Mouse (Mus musculus) hematopoietic stem cell, adult 5-6 weeks (primary cell): ENCODE data around the gene Rhd. TPM values are rescaled to one million over a fixed set of nuclear protein-coding genes. Genes with fewer than 3 reads are reported as not detected.
"Not testable (repeated sequence)": the region's sequence is repeated elsewhere in the genome, so short reads cannot be mapped to it uniquely, and the experiment has no call there.

Experiments used
- ATAC-seq, 2 experiments: fragments of 125-278 bp in 1 of 2; replicated peaks in 1 of 2; 2 replicates each; pipeline ENCODE4 v1.8.0; 2016 to 2017; ENCODE audit warnings: inconsistent platforms in 2 of 2, mild to moderate bottlenecking in 2 of 2, moderate number of reproducible peaks in 2 of 2, low read depth in 1 of 2, moderate TSS enrichment in 1 of 2; ENCODE audit not compliant: low FRiP score in 2 of 2, poor library complexity in 2 of 2, severe bottlenecking in 2 of 2, insufficient read depth in 1 of 2, low TSS enrichment in 1 of 2
- total RNA-seq: library from RNA; stranded (forward); fragments of 172-1452, 232-1000 nt; gene quantifications from 2 replicates; pipeline ENCODE4 v1.2.3, GENCODE M21; 2017

Rhd gene
- 5.5 and 34.6 TPM in 2 replicates for total RNA-seq

- no peak for ATAC-seq
Measured at GRCm38 (mm10) chr4:134863937-134864729, at the start of gene Rhd. Gene Rhd (plus strand): TSS chr4:134864536.

GRCm38 (mm10) chr4:134817706-134818105 lies 46.6 kb upstream of the Rhd start:
- no peak for ATAC-seq

DNA sequence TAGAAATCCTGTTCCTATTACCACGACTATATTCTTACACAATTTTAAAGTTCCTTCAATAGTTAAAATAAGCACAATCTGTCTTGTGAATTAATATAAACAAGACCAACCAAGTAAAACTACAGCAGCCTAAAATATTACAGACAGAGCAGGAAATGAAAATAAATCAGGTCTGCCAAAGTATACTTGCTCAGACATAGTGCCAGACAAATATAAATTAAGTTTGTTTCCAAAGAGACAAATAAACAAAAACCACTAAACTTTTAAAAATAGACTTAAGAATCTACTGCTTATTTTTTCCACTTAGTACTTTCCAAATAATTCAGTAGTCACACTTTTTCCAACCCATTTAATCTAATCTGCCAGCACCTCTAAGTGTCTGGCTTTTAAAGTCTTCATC lies 43.3 kb upstream of the Rhd start:
- ATAC-seq, result no peak

DNA sequence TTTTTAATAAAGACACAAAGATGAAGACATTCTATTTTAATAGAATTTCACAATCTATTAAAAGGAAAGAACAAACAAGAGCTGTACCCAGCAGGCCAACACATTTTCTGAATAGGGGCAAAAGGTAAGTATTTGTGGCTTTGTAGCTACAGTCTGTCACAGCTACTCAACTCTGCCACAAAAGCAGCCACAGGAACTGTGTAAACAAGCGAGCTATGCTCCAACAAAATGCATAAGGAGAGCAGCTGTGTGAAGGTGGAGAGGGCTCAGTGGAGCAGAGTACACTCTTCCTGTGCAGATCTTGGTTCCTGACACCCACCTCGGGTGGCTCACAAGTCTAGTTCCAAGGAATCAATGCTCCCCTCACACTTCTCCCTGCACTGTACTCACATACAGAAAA lies 40.8 kb upstream of the Rhd start:
- no peak for ATAC-seq

DNA sequence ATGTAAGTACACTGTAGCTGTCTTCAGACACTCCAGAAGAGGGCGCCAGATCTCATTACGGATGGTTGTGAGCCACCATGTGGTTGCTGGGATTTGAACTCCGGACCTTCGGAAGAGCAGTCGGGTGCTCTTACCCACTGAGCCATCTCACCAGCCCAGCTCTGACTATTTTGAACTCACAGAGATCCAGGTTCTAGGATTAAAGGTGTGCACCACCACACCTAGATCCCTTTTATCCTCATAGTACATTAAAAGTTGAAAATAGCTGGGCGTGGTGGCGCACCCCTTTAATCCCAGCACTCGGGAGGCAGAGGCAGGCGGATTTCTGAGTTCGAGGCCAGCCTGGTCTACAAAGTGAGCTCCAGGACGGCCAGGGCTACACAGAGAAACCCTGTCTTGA lies 38.5 kb upstream of the Rhd start:
- ATAC-seq, result not testable (repeated sequence)

GRCm38 (mm10) chr4:134826348-134826747 lies 38.0 kb upstream of the Rhd start:
- ATAC-seq, result no peak

GRCm38 (mm10) chr4:134827806-134828205 lies 36.5 kb upstream of the Rhd start:
- no peak for ATAC-seq

DNA sequence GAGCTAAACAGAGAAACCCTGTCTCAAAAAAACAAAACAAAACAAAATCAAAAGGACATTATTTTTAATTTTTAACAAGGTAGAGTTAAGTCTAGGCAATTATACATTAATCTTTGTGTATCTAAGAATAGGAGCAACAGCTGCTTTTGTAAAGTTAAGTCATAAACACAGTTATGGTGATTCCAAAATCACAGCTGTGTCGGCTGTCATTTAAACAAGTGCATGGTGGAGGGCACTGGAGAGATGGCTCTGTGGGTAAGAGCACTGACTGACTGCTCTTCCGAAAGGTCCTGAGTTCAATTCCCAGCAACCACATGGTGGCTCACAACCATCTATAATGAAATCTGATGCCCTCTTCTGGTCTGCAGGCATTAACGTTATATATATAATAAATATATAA lies 32.4 kb upstream of the Rhd start:
- ATAC-seq, result no peak

DNA sequence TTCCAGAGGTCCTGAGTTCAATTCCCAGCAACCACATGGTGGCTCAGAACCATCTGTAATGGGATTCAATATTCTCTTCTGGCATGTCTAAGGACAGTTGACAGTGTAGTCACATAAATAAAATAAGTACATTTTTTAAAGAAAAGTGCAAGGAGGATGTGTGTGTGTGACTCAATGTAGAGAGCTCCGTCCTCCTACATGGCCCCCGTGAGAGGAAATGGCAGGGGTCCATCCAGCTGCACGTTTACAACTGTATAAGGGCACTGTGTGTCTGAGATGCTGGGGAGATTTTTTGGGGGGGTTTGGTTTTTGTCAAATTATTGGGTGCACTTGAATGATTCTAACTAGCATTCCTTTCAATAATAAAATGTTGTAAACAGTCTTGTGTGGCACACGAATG lies 28.9 kb upstream of the Rhd start:
- no peak for ATAC-seq

- peak in 1 of 2 experiments; percentile 32; a peak in 1 of 4 replicates for ATAC-seq
Measured at GRCm38 (mm10) chr4:134838221-134838620, 26.1 kb upstream of the Rhd start.

GRCm38 (mm10) chr4:134838706-134839105 lies 25.6 kb upstream of the Rhd start:
- not testable (repeated sequence) for ATAC-seq

DNA sequence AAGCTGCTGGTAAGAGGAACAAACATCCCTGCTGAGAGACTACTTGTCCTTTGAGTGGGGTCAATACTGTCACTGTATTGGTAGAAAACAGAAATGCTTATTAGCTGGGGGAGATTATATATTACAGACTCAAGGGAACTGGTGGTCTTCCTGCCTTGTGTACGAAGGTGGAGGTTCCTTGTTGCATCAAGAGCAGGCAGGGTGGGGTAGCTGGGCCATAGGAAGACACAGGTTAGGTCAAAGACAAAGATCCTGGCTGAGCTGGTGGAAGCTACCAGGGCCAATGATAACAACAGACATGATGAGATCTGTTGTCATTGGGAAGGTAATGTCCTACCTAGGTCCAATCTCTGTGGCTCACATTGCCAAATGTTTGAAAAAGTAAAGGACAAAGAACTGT lies 24.1 kb upstream of the Rhd start:
- no peak for ATAC-seq

DNA sequence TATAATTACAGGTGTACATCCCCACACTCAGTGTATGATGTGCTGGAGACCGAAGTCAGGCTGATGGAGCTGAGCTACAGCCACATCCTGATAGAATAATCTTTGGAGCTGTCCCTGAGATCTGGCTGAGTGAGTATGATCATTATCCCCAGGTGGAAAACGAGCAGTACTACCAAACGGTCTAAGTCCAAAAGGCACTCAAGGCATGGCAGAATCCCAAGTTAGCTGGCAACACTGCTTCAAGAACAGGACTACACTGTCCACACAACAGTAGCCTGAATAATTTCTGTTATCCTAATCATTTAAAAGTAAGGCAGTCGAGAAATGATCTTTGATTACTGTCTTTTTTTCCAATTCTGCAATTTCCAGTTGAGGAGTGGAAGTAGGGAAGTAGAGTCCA lies 20.8 kb upstream of the Rhd start:
- no peak for ATAC-seq

- no peak for ATAC-seq
Measured at GRCm38 (mm10) chr4:134847587-134847986, 16.7 kb upstream of the Rhd start.

DNA sequence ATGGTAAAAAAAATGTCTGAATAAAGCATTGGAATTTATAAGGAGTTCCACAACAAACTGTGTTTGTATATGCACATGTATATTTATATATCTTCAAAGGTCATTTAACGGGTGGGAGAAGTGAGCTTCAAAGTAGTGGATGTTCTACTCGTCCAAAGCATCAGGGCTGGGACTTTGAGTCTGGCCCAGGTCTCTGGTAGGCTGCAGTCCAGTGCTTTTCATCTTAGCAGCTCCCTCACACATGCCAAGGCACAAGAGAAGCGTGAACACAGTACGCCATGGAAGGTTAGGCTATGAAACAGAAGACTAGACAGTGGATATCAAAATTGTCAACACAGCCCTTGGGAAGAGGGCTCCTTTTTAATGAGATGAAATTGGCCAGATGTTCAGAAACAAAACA lies 13.8 kb upstream of the Rhd start:
- no peak for ATAC-seq

DNA sequence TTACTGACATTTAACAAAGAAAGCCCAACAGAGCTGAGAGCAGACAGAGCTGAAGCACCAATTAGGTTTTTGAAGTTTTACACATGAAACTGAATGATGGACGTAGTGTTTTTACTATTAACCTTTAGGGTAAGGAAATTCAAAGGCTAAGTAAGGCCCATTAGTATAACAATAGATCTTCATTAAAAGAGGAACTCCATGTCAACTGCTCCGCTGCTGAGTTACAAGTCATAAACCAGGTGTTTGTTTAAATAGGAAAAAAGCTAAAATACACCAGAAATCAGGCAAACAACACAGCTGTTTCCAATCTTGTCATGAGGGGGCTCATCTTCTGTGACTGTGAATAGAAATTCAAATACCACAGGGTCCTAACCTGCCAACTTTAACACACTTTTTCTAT lies 13.1 kb upstream of the Rhd start:
- ATAC-seq, result no peak

- no peak for ATAC-seq
Measured at GRCm38 (mm10) chr4:134851876-134852275, 12.5 kb upstream of the Rhd start.

DNA sequence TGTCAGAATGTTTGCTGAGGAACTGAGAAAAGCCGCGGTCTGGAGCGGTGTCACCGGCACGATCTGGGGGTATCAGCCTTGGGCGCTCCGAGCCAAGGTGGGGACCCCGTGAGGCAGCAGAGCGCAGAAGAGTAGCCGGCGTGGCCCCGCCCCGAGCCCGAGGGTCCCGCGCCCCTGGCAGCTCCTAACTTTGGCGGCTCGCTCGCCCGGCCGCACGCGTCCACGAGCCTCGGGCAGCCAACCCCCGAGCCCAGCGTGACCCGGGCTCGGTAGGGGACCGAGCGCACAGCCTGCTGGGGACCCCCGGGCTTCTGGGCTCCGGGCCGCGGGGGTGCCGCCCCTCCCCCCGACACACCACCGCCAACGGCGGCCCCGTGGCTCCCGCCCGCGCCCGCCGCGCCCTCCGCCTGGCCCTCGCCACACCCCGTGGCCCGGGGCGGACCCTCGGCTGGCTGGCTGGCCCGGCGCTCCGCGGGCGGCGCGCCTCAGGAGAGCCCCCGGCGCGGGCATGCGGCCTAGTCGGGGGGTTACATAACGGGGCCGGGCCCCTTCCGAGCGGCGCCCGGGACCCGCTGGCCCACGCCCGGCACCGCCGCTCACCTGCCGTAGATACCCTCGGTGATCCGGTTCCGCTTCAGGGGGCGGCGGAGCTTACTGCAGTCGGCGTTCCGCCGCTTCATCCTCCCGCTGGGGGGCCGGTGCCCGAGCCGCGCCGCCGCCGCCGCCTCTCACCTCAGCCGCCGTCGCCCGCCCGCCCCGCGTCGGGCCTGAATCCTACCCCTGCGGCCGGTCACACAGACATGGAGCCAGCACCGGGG lies 11.7 kb upstream of the Rhd start:
- ATAC-seq, result no peak

DNA sequence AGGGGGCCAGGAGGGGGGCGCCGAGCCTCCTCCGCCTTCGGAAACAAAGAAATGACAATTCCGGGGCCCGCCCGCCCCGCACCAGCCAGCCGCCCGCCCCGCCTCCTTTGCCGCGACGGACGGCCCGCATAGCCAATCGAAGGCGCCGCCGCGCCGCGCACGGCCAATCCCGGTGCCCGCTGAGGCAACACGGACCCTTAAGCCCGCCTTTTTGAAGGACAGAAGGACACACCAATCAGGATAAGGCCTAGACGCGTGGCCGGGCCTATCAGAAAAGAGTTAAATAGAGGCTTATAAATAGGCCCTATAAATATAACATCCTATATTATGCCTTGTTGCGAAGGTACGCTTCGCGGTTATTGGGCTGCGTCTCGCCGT lies 11.1 kb upstream of the Rhd start, which contains the start of gene Maco1:
Gene Maco1 (minus strand): TSS at position 87 of the 378 bp plus-strand sequence.
- ATAC-seq, result peak; percentile 81 to 86
